Mouse (Mus musculus) cerebellum, adult 2 months (tissue): ENCODE measurements around the gene Mamdc2.

Experiments used
- CTCF ChIP-seq: fragments of 200-500 bp; IDR thresholded peaks from 2 replicates; pipeline ENCODE4 v1.5.1; 2011; ENCODE audit warnings: low read depth, mild to moderate bottlenecking, control low read depth, low read length, moderate library complexity, borderline replicate concordance; ENCODE audit not compliant: insufficient read depth
- POLR2A ChIP-seq: fragments of 200-500 bp; IDR thresholded peaks from 2 replicates; pipeline ENCODE4 v1.6.1; 2011; ENCODE audit warnings: low read length, control low read depth, borderline replicate concordance; ENCODE audit not compliant: insufficient read depth

DNA sequence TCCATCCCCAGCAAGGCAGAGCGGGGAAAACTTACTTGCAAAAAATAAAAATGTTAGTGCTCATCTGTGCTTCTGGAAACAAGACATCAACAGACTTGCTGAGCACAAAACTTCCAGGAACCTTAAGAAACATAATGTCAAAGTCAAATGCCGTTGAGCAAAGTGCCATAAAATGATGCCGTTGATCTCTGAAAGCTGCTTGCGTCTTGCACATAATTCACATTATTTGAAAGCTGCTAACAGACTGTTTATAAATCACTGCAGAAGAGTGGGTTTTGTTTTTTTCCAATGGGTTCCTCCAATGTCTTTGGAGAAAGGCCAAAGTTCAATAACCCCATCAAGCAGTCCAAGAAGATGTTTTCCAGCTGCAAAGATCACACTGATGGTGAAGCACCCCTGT lies 37.9 kb downstream of the Mamdc2 start:
- TF ChIP-seq CTCF (no peak), POLR2A (no peak)
